9 mouse cellular contexts compared by ENCODE assay signal in the genomic region with DNA sequence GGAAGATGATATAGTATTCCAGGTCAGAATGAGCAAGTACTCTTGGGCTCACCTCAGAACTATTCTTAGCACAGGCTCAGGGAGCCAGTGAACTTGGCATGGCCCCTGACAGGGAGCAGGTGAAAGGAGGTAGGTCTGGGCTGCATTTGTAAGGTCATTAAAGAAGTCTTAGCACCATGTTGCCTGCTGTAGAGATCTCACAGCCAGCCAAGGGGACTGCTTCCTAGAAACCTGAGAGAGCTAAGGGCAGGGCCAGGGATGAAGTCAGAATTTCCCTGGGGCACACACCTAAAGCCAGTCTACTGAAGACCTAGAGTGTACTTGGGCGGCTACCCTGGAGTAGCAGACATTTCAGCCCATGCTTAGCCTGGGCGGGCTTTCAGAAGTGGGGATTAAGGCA.
DNase-seq lines count a peak whose midpoint lies in the region; ATAC-seq and TF ChIP-seq lines count a peak whose summit lies in the region.
"Had no signal": no experiment of that assay in that cellular context is flagged by ENCODE, and none has a peak within 500 bp of the region (broad histone marks: within the 10 kb centered on the region; RNA-seq: fewer than 3 reads in every experiment).

No protein-coding gene starts in this region.

- no peak overlapping the region for H3K9ac ChIP-seq in heart, adult 2 months (ENCODE audit: low read depth, low read length)
- no peak overlapping the region for H3K9ac ChIP-seq in lung, embryonic 15.5 days
- H3K9ac ChIP-seq in stomach, embryonic 14.5 days (replicated peaks; ENCODE audit: low read depth, low read length): no peak overlapping the region
- H3K9ac ChIP-seq: neural tube, embryonic 15.5 days had no signal

- DNase-seq in heart, adult 2 months: peak in 1 of 2 experiments; percentile 27
- no peak for DNase-seq in heart, adult 9 months (ENCODE audit: low spot score in 2 of 2)
- DNase-seq in lung, postnatal 14 days: no peak
- DNase-seq in heart, postnatal 36 days: peak; percentile 11 to 19
- DNase-seq in layer of hippocampus, adult 9-10 months (ENCODE audit: low spot score): no peak
- no peak for DNase-seq in layer of hippocampus, postnatal 36 days

- intact Hi-C loops in heart, adult 2 months (cut with DNase I): loop anchor here (2.0 kb wide), 1 partner anchor 43 kb away; no protein-coding TSS in a partner anchor
- intact Hi-C loops in heart, postnatal 36 days (cut with DNase I): loop anchor here (2.0 kb wide), 2 partner anchors 41 to 133 kb away; a partner anchor contains a TSS

- no peak for TF ChIP-seq POLR2A in heart, adult 2 months (IDR thresholded peaks at IDR 0.05; ENCODE audit: insufficient read depth, low read depth, low read length)

- peak overlapping the region; percentile 76 for H3K27ac ChIP-seq in heart, adult 2 months
- H3K27ac ChIP-seq in lung, embryonic 15.5 days: peak overlapping the region; percentile 93
- peak overlapping the region; percentile 55; the same call in 1 of the 2 replicates for H3K27ac ChIP-seq in stomach, embryonic 14.5 days (ENCODE audit: low read length)
- H3K27ac ChIP-seq: neural tube, embryonic 15.5 days had no signal

- H3K9me3 ChIP-seq in lung, embryonic 15.5 days: no peaks in the 10 kb centered on the region
- H3K9me3 ChIP-seq in stomach, embryonic 14.5 days (ENCODE audit: control insufficient read depth, low read depth, low read length): no peaks in the 10 kb centered on the region
- H3K9me3 ChIP-seq: neural tube, embryonic 15.5 days had no signal

- no peaks in the 10 kb centered on the region for H3K27me3 ChIP-seq in heart, adult 2 months (ENCODE audit: control insufficient read depth, insufficient read depth, low read length)
- H3K27me3 ChIP-seq in lung, embryonic 15.5 days: no peaks in the 10 kb centered on the region
- H3K27me3 ChIP-seq in stomach, embryonic 14.5 days (ENCODE audit: control insufficient read depth, insufficient read depth, low read length): no peaks in the 10 kb centered on the region
- H3K27me3 ChIP-seq: neural tube, embryonic 15.5 days had no signal

- no peak overlapping the region for H3K4me3 ChIP-seq in heart, adult 2 months
- H3K4me3 ChIP-seq in lung, embryonic 15.5 days: no peak overlapping the region
- H3K4me3 ChIP-seq in stomach, embryonic 14.5 days (ENCODE audit: low read depth, low read length): no peak overlapping the region
- H3K4me3 ChIP-seq: neural tube, embryonic 15.5 days had no signal

- 54% methylated on average over 2 of the region's 2 CpGs for WGBS in heart, adult 2 months
- WGBS in lung, embryonic 15.5 days: 16% methylated on average over 2 of the region's 2 CpGs
- 25% methylated on average over 2 of the region's 2 CpGs for WGBS in stomach, embryonic 14.5 days

- H3K79me2 ChIP-seq in heart, adult 2 months (replicated peaks; ENCODE audit: control insufficient read depth, insufficient read depth, low read length): no peaks in the 10 kb centered on the region

- H3K4me2 ChIP-seq in lung, embryonic 15.5 days: peak overlapping the region; percentile 24; the same call in 1 of the 2 replicates
- no peak overlapping the region for H3K4me2 ChIP-seq in stomach, embryonic 14.5 days (replicated peaks; ENCODE audit: low read depth, low read length)
- H3K4me2 ChIP-seq: neural tube, embryonic 15.5 days had no signal

- no peaks in the 10 kb centered on the region for H3K36me3 ChIP-seq in heart, adult 2 months (ENCODE audit: control insufficient read depth, insufficient read depth, low read length)
- H3K36me3 ChIP-seq in lung, embryonic 15.5 days: no peaks in the 10 kb centered on the region
- no peaks in the 10 kb centered on the region for H3K36me3 ChIP-seq in stomach, embryonic 14.5 days (ENCODE audit: control insufficient read depth, insufficient read depth, low read length)
- H3K36me3 ChIP-seq: neural tube, embryonic 15.5 days had no signal

- TF ChIP-seq CTCF in heart, adult 2 months (IDR thresholded peaks at IDR 0.05): no peak

- no peak for TF ChIP-seq EP300 in heart, adult 2 months (IDR thresholded peaks at IDR 0.05; ENCODE audit: insufficient read depth, low read depth, low read length)

- H3K4me1 ChIP-seq in heart, adult 2 months (ENCODE audit: control insufficient read depth, insufficient read depth, low read length): peaks cover 8% of the 10 kb centered on the region
- H3K4me1 ChIP-seq in lung, embryonic 15.5 days: peaks cover 54% of the 10 kb centered on the region
- H3K4me1 ChIP-seq in stomach, embryonic 14.5 days (ENCODE audit: control insufficient read depth, insufficient read depth, low read length): peaks cover 8% of the 10 kb centered on the region; the same call in 1 of the 2 replicates
- H3K4me1 ChIP-seq: neural tube, embryonic 15.5 days had no signal

- 0 out of 2 replicates have a peak, but pooled peaks have one; percentile 28 for ATAC-seq in lung, embryonic 15.5 days (ENCODE audit: borderline replicate concordance, extremely low read depth, low FRiP score, low TSS enrichment)
- ATAC-seq in stomach, embryonic 14.5 days (ENCODE audit: insufficient number of reproducible peaks, insufficient read depth, low FRiP score, low read depth): no peak

Comparison
In these comparisons a context has a peak if more than half of its experiments do, and no peak if none do; other contexts are left out.
1. DNase-seq: peak in heart, postnatal 36 days (2 of 2); none in heart, adult 9 months (0 of 2), lung, postnatal 14 days (single experiment), layer of hippocampus, adult 9-10 months (single experiment) and layer of hippocampus, postnatal 36 days (0 of 2).
2. Peak in every context shown above with its lines, with median percentiles within 50 percentile points of each other: H3K27ac ChIP-seq.